Mouse (Mus musculus) CH12.LX (cell line): ENCODE results near the gene Ppil6. TPM values are rescaled to one million over a fixed set of nuclear protein-coding genes. Genes with fewer than 3 reads are reported as not detected.
A peak's percentile ranks its signal among the peaks of the same experiment; 100 is the strongest.

Source experiments
- DNase-seq: peaks from one replicate; pipeline ENCODE4 v3.0.0-alpha.2; 2013; ENCODE audit errors: extremely low read depth
- H3K27ac ChIP-seq: 2 replicates; pipeline ENCODE4 v1.5.1; 2012; ENCODE audit warnings: low read depth, mild to moderate bottlenecking, control low read depth, moderate library complexity; ENCODE audit not compliant: insufficient read depth
- H3K27me3 ChIP-seq: replicated peaks from 2 replicates; pipeline ENCODE3; 2012; ENCODE audit warnings: inconsistent platforms
- H3K36me3 ChIP-seq, 2 experiments: replicated peaks in 1 of 2; 2 replicates each; pipeline versions ENCODE3 to v1.6.1; 2012; ENCODE audit warnings: inconsistent platforms in 1 of 2, low read length in 1 of 2, mild to moderate bottlenecking in 1 of 2, mixed read lengths in 1 of 2, moderate library complexity in 1 of 2; ENCODE audit not compliant: control insufficient read depth in 1 of 2, insufficient read depth in 1 of 2
- H3K4me1 ChIP-seq, 2 experiments: 2 replicates each; pipeline ENCODE4 v1.6.1; 2012; ENCODE audit warnings: inconsistent platforms in 1 of 2, moderate library complexity in 1 of 2; ENCODE audit not compliant: insufficient read depth in 2 of 2, control insufficient read depth in 1 of 2
- H3K4me2 ChIP-seq: 2 replicates; pipeline ENCODE4 v1.6.1; 2012; ENCODE audit warnings: low read depth, mild to moderate bottlenecking, control low read depth; ENCODE audit not compliant: poor library complexity, insufficient read depth, severe bottlenecking
- H3K4me3 ChIP-seq, 3 experiments: fragments of 150-350 bp in 1 of 3; sonication (generic) in 1 of 3; replicated peaks in 1 of 3; 2 replicates each; pipeline versions ENCODE3 to v1.5.1; 2011 to 2012; ENCODE audit warnings: low read depth in 2 of 3, low read length in 2 of 3, mild to moderate bottlenecking in 2 of 3, moderate library complexity in 2 of 3, control low read depth in 1 of 3, improper control_type of control experiment in 1 of 3, inconsistent platforms in 1 of 3, mixed read lengths in 1 of 3; ENCODE audit not compliant: poor library complexity in 1 of 3
- H3K79me2 ChIP-seq: replicated peaks from 2 replicates; pipeline ENCODE4 v1.6.1; 2012; ENCODE audit warnings: mild to moderate bottlenecking, moderate library complexity; ENCODE audit not compliant: control insufficient read depth, poor library complexity, insufficient read depth, severe bottlenecking; ENCODE audit errors: extremely low read depth
- H3K9ac ChIP-seq: 2 replicates; pipeline ENCODE4 v1.6.1; 2012; ENCODE audit warnings: low read depth, mild to moderate bottlenecking, control low read depth, moderate library complexity; ENCODE audit not compliant: insufficient read depth
- H3K9me3 ChIP-seq: replicated peaks from 2 replicates; pipeline ENCODE3; 2012; ENCODE audit warnings: low read length, inconsistent platforms, mixed read lengths
- CHD2 ChIP-seq: IDR thresholded peaks from 2 replicates; pipeline ENCODE4 v1.6.1; 2011; ENCODE audit warnings: low read length, improper control_type of control experiment
- CTCF ChIP-seq, 2 experiments: IDR thresholded peaks in 1 of 2; conservative IDR thresholded peaks in 1 of 2; 2 replicates each; pipeline ENCODE4 v1.5.1; 2011 to 2012; ENCODE audit warnings: low read depth in 2 of 2, low read length in 2 of 2, improper control_type of control experiment in 1 of 2, inconsistent platforms in 1 of 2, mild to moderate bottlenecking in 1 of 2, moderate library complexity in 1 of 2
- ELF1 ChIP-seq: IDR thresholded peaks from 2 replicates; pipeline ENCODE4 v1.6.1; 2014; ENCODE audit warnings: low read depth, mild to moderate bottlenecking, inconsistent platforms, low read length, improper control_type of control experiment
- EP300 ChIP-seq: IDR thresholded peaks from 2 replicates; pipeline ENCODE4 v1.6.1; 2011; ENCODE audit warnings: low read length, improper control_type of control experiment
- ETS1 ChIP-seq: conservative IDR thresholded peaks from 2 replicates; pipeline ENCODE4 v1.6.1; 2012; ENCODE audit warnings: low read depth, mild to moderate bottlenecking, inconsistent platforms, low read length, improper control_type of control experiment, moderate library complexity
- HCFC1 ChIP-seq: IDR thresholded peaks from 2 replicates; pipeline ENCODE4 v1.6.1; 2012; ENCODE audit warnings: low read depth, mild to moderate bottlenecking, inconsistent platforms, low read length, improper control_type of control experiment
- MEF2A ChIP-seq: IDR thresholded peaks from 2 replicates; pipeline ENCODE4 v1.6.1; 2014; ENCODE audit warnings: low read depth, mild to moderate bottlenecking, inconsistent platforms, low read length, improper control_type of control experiment, borderline replicate concordance
- MXI1 ChIP-seq: IDR thresholded peaks from 2 replicates; pipeline ENCODE4 v1.6.1; 2011; ENCODE audit warnings: mild to moderate bottlenecking, low read depth, low read length, improper control_type of control experiment
- MYC ChIP-seq: IDR thresholded peaks from 2 replicates; pipeline ENCODE4 v1.6.1; 2011; ENCODE audit warnings: low read depth, mild to moderate bottlenecking, improper control_type of control experiment, low read length
- NELFE ChIP-seq: IDR thresholded peaks from 2 replicates; pipeline ENCODE4 v1.6.1; 2011; ENCODE audit warnings: low read depth, low read length, improper control_type of control experiment
- POLR2A ChIP-seq: IDR thresholded peaks from 2 replicates; pipeline ENCODE4 v1.6.1; 2011; ENCODE audit warnings: low read depth, mild to moderate bottlenecking, improper control_type of control experiment, low read length
- POLR2AphosphoS2 ChIP-seq: IDR thresholded peaks from 2 replicates; pipeline ENCODE4 v1.6.1; 2011; ENCODE audit warnings: low read depth, low read length, improper control_type of control experiment
- RCOR1 ChIP-seq: conservative IDR thresholded peaks from 2 replicates; pipeline ENCODE4 v1.6.1; 2012; ENCODE audit warnings: low read depth, mild to moderate bottlenecking, inconsistent platforms, low read length, improper control_type of control experiment
- SMC3 ChIP-seq: IDR thresholded peaks from 2 replicates; pipeline ENCODE4 v1.6.1; 2011; ENCODE audit warnings: low read depth, low read length, improper control_type of control experiment
- TCF12 ChIP-seq: IDR thresholded peaks from 2 replicates; pipeline ENCODE4 v1.6.1; 2014; ENCODE audit warnings: low read depth, mild to moderate bottlenecking, inconsistent platforms, low read length, improper control_type of control experiment
- USF1 ChIP-seq: IDR thresholded peaks from 2 replicates; pipeline ENCODE4 v1.6.1; 2014; ENCODE audit warnings: low read depth, mild to moderate bottlenecking, inconsistent platforms, low read length, improper control_type of control experiment
- USF2 ChIP-seq: conservative IDR thresholded peaks from 2 replicates; pipeline ENCODE4 v1.6.1; 2011; ENCODE audit warnings: low read depth, low read length, improper control_type of control experiment
- dilution Hi-C: fragments of 300-500 bp; cut with MboI; formaldehyde crosslinking; loops from 2 replicates; pipeline ENCODE4 v1.14.3; 2020; ENCODE audit warnings: low sequenced_read_pairs; ENCODE audit not compliant: extremely low pct_unique_long_range_greater_than_20kb, extremely low pct_ligation_motif_present
- in situ Hi-C: fragments of 300-500 bp; cut with MboI; formaldehyde crosslinking; loops from 3 replicates; pipeline ENCODE4 v1.14.3; 2019; ENCODE audit warnings: low sequenced_read_pairs, low pct_ligation_motif_present, low pct_unique_long_range_greater_than_20kb, mixed read lengths
- polyA plus RNA-seq: library from polyadenylated mRNA; unstranded; fragments of >175 nt; gene quantifications from 2 replicates; pipeline ENCODE4 v1.2.1, GENCODE M21; 2012; ENCODE audit warnings: low read depth; ENCODE audit not compliant: insufficient read length
- total RNA-seq, 2 experiments: library from RNA; depleted of rRNA; stranded (reverse); fragments of 300-350 nt in 1 of 2; fragments of >200 nt in 1 of 2; gene quantifications; 2 replicates each; pipeline ENCODE4 v1.2.3; 2012 to 2014

The Ppil6 gene
- total RNA-seq (2012; rRNA removed) (not detected in 2 replicates), total RNA-seq (2014; rRNA removed) (not detected in 2 replicates), polyA plus RNA-seq (not detected in 2 replicates)

DNA sequence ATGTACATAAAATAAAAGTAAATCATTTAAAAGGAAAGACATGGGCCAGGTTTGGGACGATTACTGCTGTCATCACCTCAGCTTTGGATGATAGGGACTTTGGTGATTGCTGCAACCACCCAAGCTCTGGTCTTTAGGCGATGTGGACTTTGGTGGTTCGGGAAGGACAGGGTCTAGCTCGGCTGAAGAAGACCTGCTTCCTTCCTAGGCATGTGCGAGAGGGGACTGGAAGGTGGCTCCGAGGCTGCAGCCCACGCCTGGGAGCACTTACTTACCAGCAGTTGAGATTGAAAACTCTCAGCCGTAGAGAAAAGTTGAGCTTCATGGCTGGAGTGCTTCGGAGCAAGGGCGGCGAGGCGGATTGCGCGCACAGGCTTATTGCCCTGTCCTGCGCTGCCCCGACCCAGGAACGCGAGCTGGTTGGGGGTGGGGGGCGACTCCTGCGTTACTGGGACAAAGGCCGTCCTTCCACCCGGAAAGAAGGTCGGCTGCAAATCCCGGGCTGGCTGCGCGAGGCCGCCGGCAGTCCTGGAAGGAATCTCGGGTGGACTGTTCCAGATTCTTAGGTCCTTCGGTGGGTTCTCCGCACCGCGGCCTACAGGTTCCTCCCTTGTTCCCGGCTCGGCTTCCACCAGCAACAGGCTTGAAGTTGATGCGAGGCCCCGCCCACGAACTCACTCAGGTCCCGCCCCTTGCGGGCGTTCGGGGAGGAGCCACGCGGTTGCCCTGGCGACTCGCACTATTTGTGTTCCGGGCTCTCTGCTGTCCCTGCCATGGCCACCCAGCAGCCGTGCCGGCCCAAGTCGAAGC, at the start of gene Ppil6, which contains the start of gene Smpd2:
Ppil6 (plus strand) TSS at position 732 of the 810 bp plus-strand sequence.
Smpd2 (minus strand) TSS at position 662 of the 810 bp plus-strand sequence.
- Histone ChIP-seq H3K36me3 (peaks cover 31 to 44% of the 10 kb centered on the region in 2 experiments), H3K79me2 (no peaks in the 10 kb centered on the region), H3K9ac (peak within 1 kb of the TSS; percentile 63), H3K27ac (no peak within 1 kb of the TSS), H3K4me2 (peak within 1 kb of the TSS; percentile 92), H3K27me3 (no peaks in the 10 kb centered on the region), H3K4me3 (peak within 1 kb of the TSS; percentile 69 to 79 (median 69)), H3K4me1 (peaks cover 4 to 17% of the 10 kb centered on the region in 2 experiments; a peak in 3 of 4 replicates), H3K9me3 (no peaks in the 10 kb centered on the region)
- peak; percentile 48; the same call in 1 of the 2 replicates for TF ChIP-seq ELF1
- no peak for TF ChIP-seq MEF2A
- TF ChIP-seq HCFC1, result peak; percentile 40; the same call in 1 of the 2 replicates
- 0 out of 2 replicates have a peak, but pooled peaks have one; percentile 2 for TF ChIP-seq SMC3
- no peak for TF ChIP-seq USF2
- TF ChIP-seq NELFE, result peak; percentile 41; the same call in 1 of the 2 replicates
- peak; percentile 93 for TF ChIP-seq MXI1
- TF ChIP-seq MYC, result 0 out of 2 replicates have a peak, but pooled peaks have one; percentile 25
- TF ChIP-seq POLR2A, result peak; percentile 68
- peak; percentile 83 for DNase-seq
- dilution Hi-C loops (no loop called here), in situ Hi-C loops (no loop called here)

DNA sequence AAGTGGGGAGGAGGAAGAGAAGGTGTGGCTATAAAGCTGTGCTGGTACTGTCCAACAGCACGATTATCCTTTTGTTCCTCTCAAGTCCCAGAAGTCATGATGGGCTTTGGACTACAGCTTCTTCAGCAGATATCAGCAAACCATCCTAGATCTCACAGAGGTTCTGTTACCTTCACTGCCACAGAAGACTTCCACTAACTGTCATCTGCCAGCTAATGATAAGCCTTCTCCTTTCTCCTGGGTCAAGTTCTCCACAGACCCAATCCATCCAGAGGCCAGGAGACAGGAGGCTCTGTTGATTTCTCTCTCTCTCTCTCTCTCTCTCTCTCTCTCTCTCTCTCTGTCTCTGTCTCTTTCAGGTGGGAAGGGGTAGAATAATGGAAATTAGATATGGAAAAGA, 42.0 kb upstream of the Ppil6 start:
- no peak overlapping the region for H3K4me2 ChIP-seq
- TF ChIP-seq CTCF (conservative IDR thresholded peaks at IDR 0.05 in 1 of 2, IDR thresholded peaks at IDR 0.05 in 1 of 2; ENCODE audit: low read depth in 2 of 2, low read length in 2 of 2), result no peak
- no peak for TF ChIP-seq POLR2AphosphoS2
- no peak for TF ChIP-seq CHD2
- no peak for TF ChIP-seq RCOR1
- TF ChIP-seq EP300, result no peak
- no peak for TF ChIP-seq USF1
- TF ChIP-seq ETS1, result no peak
- no peak for TF ChIP-seq TCF12
- no peak for TF ChIP-seq MXI1
- no peak overlapping the region for H3K9ac ChIP-seq
- H3K4me3 ChIP-seq, result no peak overlapping the region
- H3K79me2 ChIP-seq, result peaks cover 17% of the 10 kb centered on the region
- H3K36me3 ChIP-seq, result peaks cover 10 to 19% of the 10 kb centered on the region in 2 experiments
- dilution Hi-C loops, result no loop called here
- no peaks in the 10 kb centered on the region for H3K9me3 ChIP-seq
- no peaks in the 10 kb centered on the region for H3K27me3 ChIP-seq
- no peak overlapping the region for H3K27ac ChIP-seq
- no peak for DNase-seq
- H3K4me1 ChIP-seq, result peaks cover 14 to 24% of the 10 kb centered on the region in 2 experiments
- in situ Hi-C loops, result loop anchor here (10.0 kb wide), 1 partner anchor 57 kb away; no protein-coding TSS in a partner anchor
